Mouse (Mus musculus): ENCODE results near the gene Megf6. TPM values are rescaled to one million over a fixed set of nuclear protein-coding genes. Genes with fewer than 3 reads are reported as not detected.

Gene Megf6
- total RNA-seq, 2 experiments from 2014 or later: not detected

DNA sequence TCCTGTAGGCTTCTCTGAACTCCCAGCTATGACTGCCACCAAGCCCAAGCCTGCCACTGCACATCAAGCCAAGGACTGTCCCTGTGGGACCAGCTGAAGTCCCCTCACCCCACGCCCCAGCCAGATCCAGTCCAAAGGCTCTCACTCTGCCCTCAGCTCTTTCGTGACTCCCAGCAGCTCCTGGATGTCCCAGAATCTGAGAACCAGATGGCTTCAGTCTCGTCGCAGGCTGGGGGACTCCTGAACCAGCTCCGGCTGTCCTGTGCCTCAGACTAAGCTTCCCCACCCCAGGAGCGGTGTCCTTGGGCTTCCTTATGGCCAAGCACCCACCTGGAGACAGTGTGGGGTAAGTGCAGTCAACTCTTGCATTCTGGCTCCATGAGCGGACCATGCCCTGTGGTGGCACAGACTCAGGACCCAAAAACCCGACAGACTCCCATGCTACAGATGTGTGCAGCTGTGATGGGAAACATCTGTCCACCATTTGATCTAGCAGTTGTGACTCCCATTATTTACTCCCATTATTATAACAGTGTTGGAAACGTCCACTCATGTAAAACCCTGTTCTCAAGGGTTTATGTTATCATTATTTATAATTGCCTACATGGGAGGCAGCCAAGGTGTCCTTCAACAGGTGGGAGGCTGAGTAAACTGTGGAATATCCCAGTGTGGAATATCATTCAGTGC is 140.2 kb downstream of the Megf6 start:
- ATAC-seq (replicated peaks; ENCODE audit: low FRiP score, poor library complexity, severe bottlenecking): no peak

DNA sequence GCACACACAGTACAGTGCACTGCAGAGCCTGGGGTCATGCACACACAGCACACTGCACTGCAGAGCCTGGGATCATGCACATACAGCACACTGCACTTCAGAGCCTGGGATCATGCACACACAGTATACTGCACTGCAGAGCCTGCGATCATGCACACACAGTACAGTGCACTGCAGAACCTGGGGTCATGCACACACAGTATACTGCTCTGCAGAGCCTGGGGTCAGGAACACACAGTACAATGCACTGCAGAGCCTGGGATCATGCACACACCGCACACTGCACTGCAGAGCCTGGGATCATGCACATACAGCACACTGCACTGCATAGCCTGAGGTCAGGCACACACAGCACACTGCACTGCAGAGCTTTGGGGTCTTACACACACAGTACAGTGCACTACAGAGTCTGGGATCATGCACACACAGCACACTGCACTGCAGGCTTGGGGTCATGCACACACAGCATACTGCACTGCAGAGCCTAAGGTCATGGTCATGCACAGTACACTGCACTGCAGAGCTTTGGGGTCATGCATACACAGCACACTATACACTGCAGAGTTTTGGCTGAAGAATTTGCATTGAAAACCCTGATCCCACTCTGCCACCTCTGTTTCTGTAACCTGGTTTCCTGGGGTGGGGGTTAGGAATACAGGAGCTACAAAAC is 141.7 kb downstream of the Megf6 start:
- no peak for ATAC-seq (replicated peaks; ENCODE audit: low FRiP score, poor library complexity, severe bottlenecking)

DNA sequence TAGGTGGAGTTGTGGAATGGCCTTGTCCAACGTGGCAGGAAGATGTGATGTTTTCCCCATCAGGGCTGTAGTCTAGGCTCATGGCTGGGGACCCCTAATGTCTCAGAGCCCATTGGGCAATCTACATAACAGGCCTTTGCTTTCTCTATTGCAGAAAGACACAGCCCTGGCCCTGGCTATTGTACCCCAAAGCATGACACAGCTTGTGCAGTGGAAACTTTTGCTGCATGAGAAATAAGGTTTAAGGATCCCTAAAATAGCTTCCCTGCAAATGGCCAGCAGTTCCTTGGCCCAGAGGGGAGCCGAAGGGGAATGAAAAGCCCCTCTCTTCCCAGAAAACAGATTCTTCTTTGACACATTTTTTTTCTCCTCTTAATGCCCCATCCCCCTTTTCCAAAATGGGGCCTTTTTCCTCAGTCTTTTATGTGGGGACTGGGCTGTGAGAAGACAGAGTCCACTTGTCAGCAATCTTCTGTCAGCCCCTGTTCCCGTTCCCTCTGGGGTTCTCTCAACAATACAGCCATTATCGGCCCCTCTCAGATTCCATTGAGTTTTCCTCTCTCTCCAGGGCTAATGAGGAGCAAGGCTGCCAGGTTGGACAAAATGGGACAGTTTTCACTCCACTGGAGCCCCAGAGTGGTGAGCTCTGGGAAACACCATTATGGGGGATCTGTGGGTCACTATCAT is 142.5 kb downstream of the Megf6 start:
- no peak for ATAC-seq (replicated peaks; ENCODE audit: low FRiP score, poor library complexity, severe bottlenecking)

DNA sequence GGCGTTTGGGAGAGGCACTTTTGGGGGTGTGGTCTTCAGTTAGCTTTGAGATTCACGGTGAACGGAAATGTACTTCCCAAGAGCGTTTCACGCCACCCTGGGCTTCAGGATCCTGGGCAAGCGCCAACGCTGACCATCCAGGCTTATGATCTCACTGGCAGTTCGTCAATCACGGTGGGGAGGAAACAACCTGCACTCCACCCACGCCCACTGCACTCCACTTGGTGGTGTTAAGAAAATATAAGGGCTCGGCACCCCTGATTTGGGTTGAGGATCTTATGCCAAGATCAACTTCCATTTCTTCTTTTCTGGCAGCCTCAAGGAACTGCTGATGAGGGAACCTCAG is 143.1 kb downstream of the Megf6 start:
- no peak for ATAC-seq (replicated peaks; ENCODE audit: low FRiP score, poor library complexity, severe bottlenecking)

Other genes with a start within 250 kb of the Megf6 start
- 16.1 and 33.4 TPM in 2 replicates for gene A430005L14Rik, start 213.5 kb upstream of the Megf6 start, total RNA-seq (2015; ENCODE audit: low replicate concordance)
- gene A430005L14Rik, start 213.5 kb upstream of the Megf6 start, total RNA-seq (2017; ENCODE audit: low replicate concordance): 17.1 and 25.5 TPM in 2 replicates
- gene Dffb, start 195.6 kb upstream of the Megf6 start, total RNA-seq (2015; ENCODE audit: low replicate concordance): 2.9 and 9.2 TPM in 2 replicates
- 2.1 and 3.5 TPM in 2 replicates for gene Dffb, start 195.6 kb upstream of the Megf6 start, total RNA-seq (2017; ENCODE audit: low replicate concordance)
- 1.9 and 6.1 TPM in 2 replicates for gene Cep104, start 195.5 kb upstream of the Megf6 start, total RNA-seq (2015; ENCODE audit: low replicate concordance)
- gene Cep104, start 195.5 kb upstream of the Megf6 start, total RNA-seq (2017; ENCODE audit: low replicate concordance): 5.0 and 11.9 TPM in 2 replicates
- 3.6 and 5.4 TPM in 2 replicates for gene Lrrc47, start 159.0 kb upstream of the Megf6 start, total RNA-seq (2015; ENCODE audit: low replicate concordance)
- 4.5 and 29.4 TPM in 2 replicates for gene Lrrc47, start 159.0 kb upstream of the Megf6 start, total RNA-seq (2017; ENCODE audit: low replicate concordance)
- 5.4 and 12.5 TPM in 2 replicates for gene Smim1, start 144.5 kb upstream of the Megf6 start, total RNA-seq (2015; ENCODE audit: low replicate concordance)
- 9.6 and 11.4 TPM in 2 replicates for gene Smim1, start 144.5 kb upstream of the Megf6 start, total RNA-seq (2017; ENCODE audit: low replicate concordance)
- not detected in 2 replicates for gene Ccdc27, start 128.1 kb upstream of the Megf6 start, total RNA-seq (2015; ENCODE audit: low replicate concordance)
- gene Ccdc27, start 128.1 kb upstream of the Megf6 start, total RNA-seq (2017; ENCODE audit: low replicate concordance): not detected in 2 replicates
- gene Trp73, start 30.5 kb upstream of the Megf6 start, total RNA-seq (2015; ENCODE audit: low replicate concordance): not detected in 2 replicates
- gene Trp73, start 30.5 kb upstream of the Megf6 start, total RNA-seq (2017; ENCODE audit: low replicate concordance): not detected in 2 replicates
- 1.5 and 2.3 TPM in 2 replicates for gene Wrap73, start 28.4 kb upstream of the Megf6 start, total RNA-seq (2015; ENCODE audit: low replicate concordance)
- gene Wrap73, start 28.4 kb upstream of the Megf6 start, total RNA-seq (2017; ENCODE audit: low replicate concordance): 2.6 and 4.5 TPM in 2 replicates
- 75.2 and 117 TPM in 2 replicates for gene Tprgl, start 10.1 kb upstream of the Megf6 start, total RNA-seq (2015; ENCODE audit: low replicate concordance)
- gene Tprgl, start 10.1 kb upstream of the Megf6 start, total RNA-seq (2017; ENCODE audit: low replicate concordance): 104 and 115 TPM in 2 replicates
- not detected in 2 replicates for gene Arhgef16, start 130.9 kb downstream of the Megf6 start, total RNA-seq (2015; ENCODE audit: low replicate concordance)
- gene Arhgef16, start 130.9 kb downstream of the Megf6 start, total RNA-seq (2017; ENCODE audit: low replicate concordance): not detected in 2 replicates
- not detected in 2 replicates for gene B230104I21Rik, start 165.4 kb downstream of the Megf6 start, total RNA-seq (2015; ENCODE audit: low replicate concordance)
- not detected in 2 replicates for gene B230104I21Rik, start 165.4 kb downstream of the Megf6 start, total RNA-seq (2017; ENCODE audit: low replicate concordance)